Mouse (Mus musculus) forebrain, embryonic 12.5 days (tissue): ENCODE measurements around the gene Hist1h2ah. TPM values are rescaled to one million over a fixed set of nuclear protein-coding genes. Genes with fewer than 3 reads are reported as not detected.

Experiments
- ATAC-seq: fragments of 200-750 bp; cut with Nextera tagmentation; 2 replicates; pipeline ENCODE4 v1.8.0; 2017; ENCODE audit warnings: moderate TSS enrichment; ENCODE audit not compliant: low FRiP score
- H3K27ac ChIP-seq: fragments of 300-500 bp; sonication (generic); 2 replicates; pipeline ENCODE4 v1.5.1; 2016; ENCODE audit warnings: mild to moderate bottlenecking
- H3K27me3 ChIP-seq: fragments of 300-500 bp; sonication (generic); 2 replicates; pipeline ENCODE4 v1.6.1; 2016; ENCODE audit warnings: mild to moderate bottlenecking
- H3K36me3 ChIP-seq: fragments of 300-500 bp; sonication (generic); replicated peaks from 2 replicates; pipeline ENCODE4 v1.6.1; 2016; ENCODE audit warnings: mild to moderate bottlenecking
- H3K4me1 ChIP-seq: fragments of 300-500 bp; sonication (generic); 2 replicates; pipeline ENCODE4 v1.6.1; 2016
- H3K4me2 ChIP-seq: fragments of 300-500 bp; sonication (generic); 2 replicates; pipeline ENCODE4 v1.6.1; 2016; ENCODE audit warnings: mild to moderate bottlenecking, moderate library complexity
- H3K4me3 ChIP-seq: fragments of 300-500 bp; sonication (generic); replicated peaks from 2 replicates; pipeline ENCODE4 v1.5.1; 2016; ENCODE audit warnings: mild to moderate bottlenecking
- H3K9ac ChIP-seq: fragments of 300-500 bp; sonication (generic); 2 replicates; pipeline ENCODE4 v1.6.1; 2016; ENCODE audit warnings: mild to moderate bottlenecking
- H3K9me3 ChIP-seq: fragments of 300-500 bp; sonication (generic); 2 replicates; pipeline ENCODE4 v1.6.1; 2016
- WGBS: fragments of 180-500 bp; shearing (Covaris S2); methylation state at CpG from one replicate; pipeline ENCODE4 v1.1.7; 2016; 5-methylcytosine and 5-hydroxymethylcytosine counted together
- polyA plus RNA-seq: library from polyadenylated mRNA; unstranded; fragments of >200 nt; fragmentation: Nextera tagmentation; extraction: Ambion mirVana; gene quantifications from 2 replicates; pipeline ENCODE4 v1.2.1, GENCODE M21; 2016

Gene Hist1h2ah
- polyA plus RNA-seq, 1 experiment from 2014 or later: 22.0 TPM

GRCm38 (mm10) chr13:22015479-22016450 lies 19.6 kb downstream of the Hist1h2ah start:
- H3K4me3 ChIP-seq: no peak overlapping the region; the same call in 1 of the 2 replicates
- H3K4me2 ChIP-seq: 0 out of 2 replicates have a peak overlapping the region, but pooled peaks have one; percentile 19
- WGBS: 13% methylated on average over 27 of the region's 27 CpGs
- H3K9ac ChIP-seq: no peak overlapping the region
- H3K9me3 ChIP-seq: no peaks in the 10 kb centered on the region
- peaks cover 6% of the 10 kb centered on the region; the same call in 1 of the 2 replicates for H3K4me1 ChIP-seq
- H3K36me3 ChIP-seq: no peaks in the 10 kb centered on the region
- no peak overlapping the region for H3K27ac ChIP-seq
- peak; percentile 72 for ATAC-seq
- peaks cover 66% of the 10 kb centered on the region for H3K27me3 ChIP-seq

GRCm38 (mm10) chr13:22014411-22014845 lies 20.9 kb downstream of the Hist1h2ah start:
- Histone ChIP-seq H3K4me1 (0 out of 2 replicates have a peak, but pooled peaks cover 3% of the 10 kb centered on the region), H3K9ac (no peak overlapping the region), H3K4me3 (peak overlapping the region; percentile 8; the same call in 1 of the 2 replicates), H3K36me3 (no peaks in the 10 kb centered on the region), H3K4me2 (peak overlapping the region; percentile 28), H3K27me3 (peaks cover 76% of the 10 kb centered on the region), H3K9me3 (no peaks in the 10 kb centered on the region), H3K27ac (no peak overlapping the region)
- WGBS: 18% methylated on average over 17 of the region's 17 CpGs
- peak; percentile 20; the same call in 1 of the 2 replicates for ATAC-seq

GRCm38 (mm10) chr13:22013716-22014115 lies 21.7 kb downstream of the Hist1h2ah start:
- no peak for ATAC-seq
- Histone ChIP-seq H3K27ac (no peak overlapping the region), H3K4me1 (0 out of 2 replicates have a peak, but pooled peaks cover 3% of the 10 kb centered on the region), H3K4me2 (peak overlapping the region; percentile 28), H3K27me3 (peaks cover 76% of the 10 kb centered on the region), H3K36me3 (no peaks in the 10 kb centered on the region), H3K9me3 (no peaks in the 10 kb centered on the region), H3K4me3 (no peak overlapping the region), H3K9ac (no peak overlapping the region)
- WGBS: 17% methylated on average over 13 of the region's 13 CpGs

GRCm38 (mm10) chr13:22009642-22010041 lies 25.7 kb downstream of the Hist1h2ah start, which contains the start of gene Prss16:
Prss16 (minus strand) TSS chr13:22009742.
- H3K27me3 ChIP-seq: peaks cover 90% of the 10 kb centered on the region
- no peak within 1 kb of the TSS for H3K4me2 ChIP-seq
- peaks cover 21% of the 10 kb centered on the region for H3K4me1 ChIP-seq
- no peak within 1 kb of the TSS for H3K4me3 ChIP-seq
- ATAC-seq: no peak
- H3K9me3 ChIP-seq: no peaks in the 10 kb centered on the region
- H3K9ac ChIP-seq: no peak within 1 kb of the TSS
- no peaks in the 10 kb centered on the region for H3K36me3 ChIP-seq
- H3K27ac ChIP-seq: no peak within 1 kb of the TSS
- 34% methylated on average over 6 of the region's 7 CpGs for WGBS

- 67% methylated on average over 3 of the region's 3 CpGs for WGBS
- Histone ChIP-seq H3K4me2 (no peak overlapping the region), H3K9ac (no peak overlapping the region), H3K4me1 (peaks cover 18% of the 10 kb centered on the region), H3K9me3 (no peaks in the 10 kb centered on the region), H3K27ac (no peak overlapping the region), H3K4me3 (no peak overlapping the region), H3K36me3 (no peaks in the 10 kb centered on the region), H3K27me3 (peaks cover 90% of the 10 kb centered on the region)
- ATAC-seq: no peak
Observed at GRCm38 (mm10) chr13:22008707-22009106, 26.7 kb downstream of the Hist1h2ah start.

GRCm38 (mm10) chr13:22007872-22008271 lies 27.5 kb downstream of the Hist1h2ah start:
- H3K27ac ChIP-seq: no peak overlapping the region
- WGBS: 47% methylated on average over 7 of the region's 7 CpGs
- H3K4me3 ChIP-seq: no peak overlapping the region

GRCm38 (mm10) chr13:22007121-22007510 lies 28.3 kb downstream of the Hist1h2ah start:
- H3K27me3 ChIP-seq: peaks cover 96% of the 10 kb centered on the region
- H3K4me1 ChIP-seq: peaks cover 18% of the 10 kb centered on the region
- H3K36me3 ChIP-seq: no peaks in the 10 kb centered on the region
- peak overlapping the region; percentile 91 for H3K4me2 ChIP-seq
- 0 out of 2 replicates have a peak overlapping the region, but pooled peaks have one; percentile 2 for H3K9ac ChIP-seq
- no peaks in the 10 kb centered on the region for H3K9me3 ChIP-seq
- H3K4me3 ChIP-seq: peak overlapping the region; percentile 50
- WGBS: 1% methylated on average over 18 of the region's 18 CpGs
- ATAC-seq: no peak
- H3K27ac ChIP-seq: no peak overlapping the region

More at GRCm38 (mm10) chr13:22007872-22008271, 27.5 kb downstream of the Hist1h2ah start:
- Histone ChIP-seq H3K27me3 (peaks cover 96% of the 10 kb centered on the region), H3K4me1 (peaks cover 18% of the 10 kb centered on the region), H3K36me3 (no peaks in the 10 kb centered on the region), H3K9ac (no peak overlapping the region), H3K4me2 (no peak overlapping the region), H3K9me3 (no peaks in the 10 kb centered on the region)
- ATAC-seq: no peak

- under 1% methylated on average over 38 of the region's 38 CpGs for WGBS
Observed at GRCm38 (mm10) chr13:22006334-22007120, 28.8 kb downstream of the Hist1h2ah start.

GRCm38 (mm10) chr13:22005605-22006333 lies 29.6 kb downstream of the Hist1h2ah start:
- H3K27me3 ChIP-seq: peaks cover 100% of the 10 kb centered on the region
- H3K4me1 ChIP-seq: peaks cover 18% of the 10 kb centered on the region
- no peak overlapping the region for H3K27ac ChIP-seq
- under 1% methylated on average over 45 of the region's 45 CpGs for WGBS
- no peaks in the 10 kb centered on the region for H3K36me3 ChIP-seq
- peak; percentile 83 for ATAC-seq
- H3K4me2 ChIP-seq: peak overlapping the region; percentile 91
- H3K4me3 ChIP-seq: peak overlapping the region; percentile 50
- no peaks in the 10 kb centered on the region for H3K9me3 ChIP-seq
- H3K9ac ChIP-seq: peak overlapping the region; percentile 46

More at GRCm38 (mm10) chr13:22006334-22007120, 28.8 kb downstream of the Hist1h2ah start:
- Histone ChIP-seq H3K4me3 (peak overlapping the region; percentile 50), H3K27ac (no peak overlapping the region), H3K27me3 (peaks cover 99% of the 10 kb centered on the region), H3K9ac (peak overlapping the region; percentile 46), H3K9me3 (no peaks in the 10 kb centered on the region), H3K36me3 (no peaks in the 10 kb centered on the region), H3K4me1 (peaks cover 18% of the 10 kb centered on the region), H3K4me2 (peak overlapping the region; percentile 91)
- peak; percentile 82; the same call in 1 of the 2 replicates for ATAC-seq

GRCm38 (mm10) chr13:22001823-22002222 lies 33.5 kb downstream of the Hist1h2ah start:
- Histone ChIP-seq H3K36me3 (no peaks in the 10 kb centered on the region), H3K4me2 (no peak overlapping the region), H3K4me3 (no peak overlapping the region), H3K9me3 (no peaks in the 10 kb centered on the region), H3K27me3 (peaks cover 99% of the 10 kb centered on the region), H3K4me1 (peaks cover 20% of the 10 kb centered on the region), H3K27ac (no peak overlapping the region), H3K9ac (no peak overlapping the region)
- no peak for ATAC-seq
- WGBS: 18% methylated on average over 5 of the region's 5 CpGs

- Histone ChIP-seq H3K27me3 (peaks cover 99% of the 10 kb centered on the region), H3K9ac (no peak overlapping the region), H3K9me3 (no peaks in the 10 kb centered on the region), H3K27ac (no peak overlapping the region), H3K4me3 (no peak overlapping the region), H3K4me2 (no peak overlapping the region), H3K36me3 (no peaks in the 10 kb centered on the region), H3K4me1 (peaks cover 19% of the 10 kb centered on the region)
- 67% methylated on average over 2 of the region's 2 CpGs for WGBS
- no peak for ATAC-seq
Observed at GRCm38 (mm10) chr13:22001346-22001745, 34.0 kb downstream of the Hist1h2ah start.
